Mouse (Mus musculus): ENCODE data around the gene Mrps10. TPM values are rescaled to one million over a fixed set of nuclear protein-coding genes. Genes with fewer than 3 reads are reported as not detected.
A peak's percentile ranks its signal among the peaks of the same experiment; 100 is the strongest.
"Not testable (repeated sequence)": the region's sequence is repeated elsewhere in the genome, so short reads cannot be mapped to it uniquely, and the experiment has no call there.

The Mrps10 gene
- total RNA-seq, 1 experiment from 2014 or later: 47.5 TPM

DNA sequence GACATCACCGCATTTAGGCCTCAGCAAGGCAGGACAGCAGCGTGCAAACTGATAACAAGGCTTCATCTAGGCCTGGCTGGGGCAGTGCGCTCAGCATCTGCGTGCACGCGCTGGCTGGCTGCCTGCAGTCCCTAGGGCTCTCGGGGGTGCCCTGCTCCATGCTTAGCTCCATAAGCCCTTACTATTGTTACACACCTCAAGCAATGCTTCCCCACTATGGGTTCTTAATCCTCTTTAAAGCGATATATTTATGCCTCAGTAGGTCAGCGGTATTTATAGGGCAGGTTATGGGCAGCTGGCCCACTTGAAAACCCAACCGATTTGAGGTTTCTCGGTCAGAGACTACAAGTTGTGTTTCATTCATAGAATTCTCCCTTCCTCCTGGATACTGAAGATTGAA, 13.2 kb downstream of the Mrps10 start:
- no peak for DNase-seq

DNA sequence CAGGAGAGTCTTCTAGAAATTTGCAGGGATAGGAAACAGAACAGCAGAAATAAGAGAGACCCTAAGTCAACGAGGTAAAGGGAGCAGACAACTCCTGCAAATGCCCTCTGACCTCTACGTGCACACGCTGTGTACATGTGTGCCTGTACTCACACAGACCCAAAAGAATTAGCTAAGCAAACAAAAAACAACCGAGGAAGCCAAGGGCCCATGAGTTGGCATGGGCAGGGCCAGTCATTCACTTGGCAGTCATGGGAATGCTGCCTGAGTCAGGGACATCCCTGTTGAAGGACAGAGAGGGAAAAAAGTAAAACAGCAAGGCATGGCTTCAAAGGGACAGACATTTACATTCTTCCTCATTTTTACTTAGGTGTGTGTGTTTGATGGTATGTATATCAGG, 14.6 kb downstream of the Mrps10 start:
- DNase-seq: no peak

DNA sequence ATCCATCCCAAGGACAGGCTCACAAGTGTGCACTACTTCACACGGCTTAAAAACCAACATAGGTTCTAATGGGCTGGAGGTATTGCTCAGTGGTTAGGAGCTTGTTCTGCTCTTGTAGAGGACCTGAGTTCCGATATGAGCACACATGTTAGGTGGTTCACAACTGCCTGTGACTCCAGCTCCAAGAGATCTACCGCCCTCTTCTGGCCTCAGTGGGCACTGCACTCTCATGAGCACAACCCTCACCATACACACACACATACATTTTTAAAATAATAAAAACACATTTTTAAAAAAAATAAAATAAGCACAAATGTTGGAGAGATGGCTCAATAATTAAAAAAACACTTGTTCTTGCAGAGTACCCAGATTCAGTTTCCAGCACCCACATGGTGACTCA, 15.4 kb downstream of the Mrps10 start:
- DNase-seq: no peak

DNA sequence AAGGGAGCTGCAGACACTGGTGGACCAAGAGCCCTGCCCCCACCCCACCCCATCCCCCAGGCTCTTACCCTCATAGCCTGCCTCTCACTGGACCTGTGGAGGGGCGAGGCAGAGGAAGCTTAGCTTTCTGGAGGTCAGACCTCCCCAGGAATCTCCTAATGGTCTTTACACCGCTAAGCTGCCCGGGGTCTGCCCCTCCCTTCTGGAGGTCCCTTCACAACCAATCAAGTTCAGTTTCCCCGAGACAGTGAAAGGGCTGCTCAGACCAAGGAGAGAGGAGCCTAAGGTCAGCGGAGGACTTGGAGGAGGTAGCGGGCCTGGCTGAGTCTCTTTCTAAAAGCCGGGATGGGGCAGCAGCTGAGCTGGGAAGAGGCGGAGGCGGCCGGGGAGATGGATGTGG, 16.5 kb downstream of the Mrps10 start, which contains the start of gene Guca1b:
Gene Guca1b, plus strand, starts transcription at position 249 of the 400 bp plus-strand sequence.
- DNase-seq: no peak

DNA sequence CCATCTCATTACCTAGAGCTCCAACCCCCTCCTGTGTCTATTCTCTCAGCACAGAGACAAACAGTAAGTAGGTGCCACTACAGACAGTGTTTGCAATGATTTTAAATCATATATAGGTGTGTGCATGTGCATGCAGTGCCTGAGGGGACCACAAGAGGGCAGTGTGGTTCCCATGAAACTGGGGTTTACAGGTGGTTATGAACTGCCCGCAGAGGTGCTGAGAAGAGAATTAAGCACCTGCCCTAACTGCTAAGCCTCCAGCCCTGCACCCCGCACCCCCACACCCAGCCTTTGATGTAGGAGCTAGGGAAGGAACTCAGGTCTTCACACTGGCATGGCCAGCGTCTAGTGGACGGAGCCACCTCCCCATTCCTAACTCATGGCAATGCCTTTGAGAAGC, 18.0 kb downstream of the Mrps10 start:
- peak; percentile 51 for DNase-seq

DNA sequence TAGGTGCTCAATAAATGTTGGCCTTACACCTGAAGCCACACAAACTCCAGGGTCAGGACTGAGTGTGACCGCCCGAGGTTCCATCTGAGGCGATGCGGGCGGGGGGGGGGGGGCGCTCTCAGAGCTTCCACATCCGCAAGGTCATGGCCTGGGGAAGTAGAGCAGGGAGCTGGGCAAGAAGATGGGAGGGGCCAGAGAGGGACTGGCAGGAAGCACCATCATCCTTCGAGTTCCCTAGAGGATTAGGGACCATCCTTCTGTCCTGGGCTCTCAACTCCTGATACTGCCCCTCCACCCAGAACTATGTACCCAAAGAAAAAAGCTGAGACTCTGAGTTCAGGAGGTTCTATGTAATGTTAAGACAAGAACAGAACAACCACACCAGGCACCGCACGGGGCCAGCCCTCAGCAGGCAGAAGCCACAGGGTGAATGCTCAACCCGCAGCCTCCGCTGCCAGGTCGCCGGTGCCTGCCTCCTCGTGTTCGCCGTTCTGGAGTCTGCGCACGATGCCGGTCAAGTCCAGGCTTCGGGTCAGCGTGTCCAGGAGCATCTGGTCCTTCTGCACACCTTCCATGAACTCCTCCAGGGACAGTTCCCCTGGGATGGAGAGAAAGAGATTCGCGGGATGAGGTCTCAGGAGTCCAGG, 25.7 kb downstream of the Mrps10 start:
- peak; percentile 39 for DNase-seq

DNA sequence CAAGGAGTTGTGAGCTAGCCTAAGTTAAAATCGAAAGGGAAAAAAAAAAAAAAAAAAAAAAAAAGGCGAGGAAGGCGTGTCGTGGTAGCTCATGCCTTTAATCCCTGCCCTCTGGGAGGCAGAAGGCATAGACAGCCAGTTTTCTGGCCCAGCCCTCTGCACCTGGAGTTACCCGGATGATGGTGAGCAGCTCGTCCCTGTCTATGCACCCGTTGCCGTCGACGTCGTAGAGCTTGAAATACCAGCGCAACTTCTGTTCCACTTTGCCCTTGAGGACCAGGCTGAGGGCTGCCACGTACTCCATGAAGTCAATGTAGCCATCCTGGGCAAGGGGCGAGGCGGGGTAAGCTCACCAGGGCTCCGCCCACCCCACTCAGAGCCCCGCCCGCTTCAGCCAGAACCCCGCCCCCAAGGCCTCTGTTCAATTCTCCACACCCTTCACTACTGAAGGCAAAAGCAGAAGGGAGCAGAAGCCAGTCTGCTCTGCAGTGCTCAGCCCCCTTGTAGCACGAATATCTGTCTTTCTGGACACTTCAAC, 26.8 kb downstream of the Mrps10 start:
- peak; percentile 68 for DNase-seq

DNA sequence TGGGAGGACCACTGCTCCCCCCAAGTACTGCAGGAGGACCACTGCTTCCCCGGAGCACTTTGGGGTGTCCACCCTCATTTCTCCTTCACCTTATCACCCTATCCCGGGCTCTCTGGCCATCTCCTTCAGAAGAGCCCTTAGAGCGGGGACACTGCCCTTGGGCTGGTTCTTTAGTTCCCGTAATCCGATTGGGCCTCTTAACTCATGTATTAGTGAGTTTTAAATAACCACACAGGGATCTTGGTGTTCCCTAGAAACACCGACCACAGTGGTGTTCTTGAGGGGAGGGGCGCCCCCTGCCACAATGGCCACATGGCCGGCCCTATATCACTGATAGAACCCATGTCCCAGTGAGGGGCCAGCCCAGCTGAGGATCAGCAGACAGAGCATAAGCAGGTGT, 30.4 kb downstream of the Mrps10 start:
- DNase-seq: no peak

DNA sequence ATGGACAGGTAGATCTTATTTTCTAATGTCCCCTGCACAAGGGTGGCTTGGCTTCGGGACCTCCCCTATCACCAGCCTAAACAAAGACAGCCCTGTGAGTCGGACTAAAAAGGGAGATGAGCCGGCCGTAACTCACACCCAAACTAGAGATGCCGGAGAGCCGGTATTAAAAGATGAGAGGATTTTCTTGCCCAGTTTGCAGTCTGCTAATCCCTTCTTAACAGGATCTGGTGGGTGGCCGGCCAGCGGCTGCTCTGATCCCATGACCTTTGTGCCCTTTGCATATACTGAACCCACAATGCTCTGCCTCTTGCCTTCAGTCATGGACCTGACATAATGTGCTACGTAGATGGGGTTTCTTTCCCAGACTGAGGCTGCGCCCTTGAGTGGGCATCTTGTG, 31.8 kb downstream of the Mrps10 start, which contains the start of gene Guca1a:
Gene Guca1a, minus strand, starts transcription at position 134 of the 400 bp plus-strand sequence.
- no peak for DNase-seq

DNA sequence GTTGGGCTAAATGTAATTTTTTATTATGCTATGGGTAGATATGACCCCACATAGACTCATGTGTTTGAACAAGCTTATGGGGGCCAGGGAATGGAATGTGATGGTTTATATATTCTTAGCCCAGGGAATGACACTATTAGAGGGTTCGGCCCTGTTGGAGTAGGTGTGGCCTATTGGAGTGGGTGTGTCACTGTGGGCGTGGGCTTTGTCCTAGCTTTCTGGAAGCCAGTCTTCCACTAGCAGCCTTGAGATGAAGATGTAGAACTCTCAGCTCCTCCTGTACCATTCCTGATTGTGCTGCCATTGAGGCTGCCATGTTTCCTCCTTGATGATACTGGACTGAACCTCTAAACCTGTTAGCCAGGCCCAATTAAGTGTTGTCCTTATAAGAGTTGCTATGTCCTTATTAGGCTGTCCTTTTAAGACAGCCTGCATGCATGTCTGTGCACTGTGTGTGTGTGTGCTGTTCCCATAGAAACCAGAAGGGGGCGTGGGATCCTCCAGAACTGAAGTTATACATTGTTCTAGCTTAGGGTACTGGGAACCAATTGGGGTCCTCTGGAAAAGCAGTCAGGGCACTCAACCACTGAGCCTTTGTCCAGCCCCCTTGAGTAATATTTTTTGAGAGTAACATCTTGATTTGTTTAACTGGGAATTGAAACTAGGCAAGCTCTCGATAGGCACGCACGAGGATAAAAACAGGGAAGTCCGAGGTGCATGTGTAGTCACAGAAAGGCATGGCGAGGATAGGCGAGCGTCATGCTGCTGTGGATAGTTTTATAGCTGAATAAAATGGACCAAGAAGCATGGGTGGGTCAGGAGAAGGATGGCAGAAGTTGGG, 39.2 kb downstream of the Mrps10 start:
- DNase-seq: no peak

DNA sequence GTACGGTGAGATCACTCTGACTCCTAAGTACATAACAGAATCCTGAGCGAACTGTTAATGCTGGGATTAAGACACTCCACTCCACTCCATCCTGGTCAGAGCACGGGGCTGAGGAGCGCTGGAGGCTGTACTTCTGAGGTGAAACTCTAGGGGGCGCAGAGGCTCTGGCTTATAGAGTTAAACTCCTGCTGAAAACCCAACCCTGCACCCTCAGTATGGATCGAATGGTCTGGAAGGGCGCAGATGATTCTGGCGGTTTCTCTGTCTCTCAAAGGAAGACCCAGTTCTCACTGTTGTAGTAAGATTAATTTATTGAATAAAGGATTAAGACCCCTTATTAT, 39.8 kb downstream of the Mrps10 start:
- DNase-seq: peak; percentile 58

DNA sequence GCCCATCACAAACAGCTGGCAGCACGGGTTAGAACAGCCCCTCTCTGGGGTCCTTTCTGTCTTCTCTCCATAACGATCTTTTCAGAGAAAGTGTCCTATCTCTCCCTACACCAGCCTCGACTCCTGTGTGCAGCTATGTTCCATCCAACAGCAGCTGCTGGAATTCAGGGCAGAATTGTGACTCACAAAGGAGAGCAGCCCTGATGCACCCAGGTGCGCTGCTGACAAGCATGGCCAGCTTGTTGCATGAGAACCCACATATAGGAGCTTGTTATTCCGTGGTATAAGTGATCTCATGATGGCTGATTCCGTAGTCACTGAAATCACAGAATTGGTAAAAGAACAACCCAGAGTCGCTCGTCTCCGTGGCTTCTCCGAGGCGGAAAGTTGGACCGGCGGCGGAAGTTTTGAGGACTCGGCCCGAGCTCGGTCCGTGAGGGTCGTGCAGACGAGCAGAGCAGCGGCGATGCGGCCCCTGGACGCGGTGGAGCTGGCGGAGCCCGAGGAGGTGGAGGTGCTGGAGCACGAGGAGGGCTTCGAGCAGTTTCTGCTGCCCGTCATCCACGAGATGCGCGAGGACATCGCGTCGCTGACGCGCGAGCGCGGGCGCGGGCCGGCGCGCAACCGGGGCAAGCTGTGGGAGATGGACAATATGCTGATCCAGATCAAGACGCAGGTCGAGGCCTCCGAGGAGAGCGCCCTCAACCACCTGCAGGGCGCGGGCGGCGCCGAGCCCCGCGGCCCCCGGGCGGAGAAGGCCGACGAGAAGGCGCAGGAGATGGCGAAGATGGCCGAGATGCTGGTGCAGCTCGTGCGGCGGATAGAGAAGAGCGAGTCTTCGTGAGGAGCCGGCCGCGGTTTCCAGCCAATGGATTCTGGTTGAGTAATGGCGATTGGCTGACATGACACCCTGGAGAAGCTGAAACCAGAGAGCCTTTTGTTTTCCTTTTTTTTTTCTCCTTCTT, 41.5 kb downstream of the Mrps10 start:
- DNase-seq: not testable (repeated sequence)

DNA sequence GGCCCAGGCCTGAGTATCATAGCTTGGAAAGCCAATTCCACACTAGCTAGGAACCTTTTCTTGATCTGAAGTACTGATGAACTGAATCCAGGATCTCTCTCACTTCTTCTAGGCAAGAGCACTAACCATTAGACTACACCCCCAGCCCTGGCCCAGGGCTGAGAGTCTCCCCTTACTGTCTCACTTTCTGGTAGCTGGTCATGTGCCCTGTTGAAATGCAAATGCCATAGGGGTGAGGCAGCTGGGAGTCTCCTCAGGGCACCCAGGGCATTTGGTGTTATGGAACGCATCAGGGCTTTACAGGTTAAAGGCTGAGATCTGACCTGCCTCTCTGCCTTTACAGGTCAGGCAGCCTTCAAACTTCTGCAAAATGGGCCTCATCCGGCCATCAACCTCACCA, 51.5 kb downstream of the Mrps10 start:
- no peak for DNase-seq

DNA sequence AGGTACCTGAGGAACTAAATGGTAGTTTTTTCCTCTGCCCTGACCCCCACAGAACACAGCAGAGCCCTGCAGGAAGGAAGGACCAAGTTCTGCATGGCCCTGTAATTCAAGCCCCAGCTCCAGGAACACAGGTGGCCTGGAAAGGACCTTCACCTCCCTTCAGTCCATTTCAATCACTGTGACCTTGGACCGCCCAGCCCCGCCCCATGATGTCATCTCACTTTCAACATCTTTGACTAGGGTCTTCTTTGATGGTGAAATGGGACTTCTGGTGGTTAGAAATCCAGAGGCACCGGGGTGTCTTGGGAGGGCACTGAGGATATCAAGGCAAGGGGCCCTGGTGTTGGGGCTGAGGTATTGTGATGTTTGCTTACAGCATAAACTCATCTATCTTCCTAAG, 52.9 kb downstream of the Mrps10 start:
- DNase-seq: no peak

DNA sequence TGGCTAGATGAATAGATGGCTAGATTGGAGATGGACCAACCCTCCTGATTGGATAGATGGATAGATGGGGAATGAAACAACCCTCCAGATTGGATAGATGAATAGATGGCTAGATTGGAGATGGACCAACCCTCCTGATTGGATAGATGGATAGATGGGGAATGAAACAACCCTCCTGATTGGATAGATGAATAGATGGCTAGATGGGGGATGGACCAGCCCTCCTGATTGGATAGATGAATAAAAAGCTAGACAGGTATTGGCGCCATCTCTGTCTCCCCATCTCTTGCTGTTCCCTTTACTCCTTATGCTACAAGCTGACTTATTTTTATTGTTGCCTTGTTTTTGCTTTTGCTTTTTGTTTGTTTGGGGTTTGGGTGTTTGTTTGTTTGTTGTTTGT, 53.9 kb downstream of the Mrps10 start:
- DNase-seq: not testable (repeated sequence)

DNA sequence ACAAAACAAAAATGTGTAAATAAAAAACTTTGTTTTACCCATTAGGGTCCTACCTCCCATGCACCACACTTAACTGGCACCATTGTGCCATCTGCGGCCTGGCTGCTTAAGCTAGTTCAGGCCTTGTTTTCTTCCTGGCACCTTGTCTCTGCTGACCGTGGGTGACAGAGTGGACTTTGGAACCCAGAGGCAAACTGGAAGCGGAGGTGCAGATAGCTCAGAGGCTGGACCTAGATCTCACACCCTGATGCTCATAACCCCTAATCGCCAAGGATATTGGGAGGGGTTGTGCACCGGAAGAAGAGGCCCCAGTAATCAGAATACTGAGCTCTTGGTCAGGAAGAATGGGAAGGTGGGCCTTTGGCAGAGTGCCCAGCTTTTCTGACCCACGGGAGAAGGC, 55.5 kb downstream of the Mrps10 start:
- no peak for DNase-seq

DNA sequence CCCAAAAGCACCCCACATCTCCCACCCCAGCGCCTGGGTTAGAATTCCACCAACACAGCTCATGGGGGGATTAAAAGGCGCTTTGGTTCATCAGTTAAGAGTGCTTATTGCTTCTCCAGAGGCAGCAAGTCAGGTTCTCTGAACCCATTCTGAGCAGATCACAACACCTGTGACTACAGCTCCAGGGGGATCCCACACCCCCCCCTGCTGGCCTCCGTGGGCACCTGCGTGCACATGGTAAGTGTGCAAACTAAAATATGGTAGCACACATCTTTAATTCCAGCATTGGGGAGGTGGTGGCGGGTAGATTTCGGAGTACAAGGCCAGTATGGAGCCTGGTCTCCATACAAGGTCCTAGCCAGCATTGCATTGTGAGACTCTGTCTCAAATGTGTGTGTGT, 58.6 kb downstream of the Mrps10 start:
- DNase-seq: no peak

DNA sequence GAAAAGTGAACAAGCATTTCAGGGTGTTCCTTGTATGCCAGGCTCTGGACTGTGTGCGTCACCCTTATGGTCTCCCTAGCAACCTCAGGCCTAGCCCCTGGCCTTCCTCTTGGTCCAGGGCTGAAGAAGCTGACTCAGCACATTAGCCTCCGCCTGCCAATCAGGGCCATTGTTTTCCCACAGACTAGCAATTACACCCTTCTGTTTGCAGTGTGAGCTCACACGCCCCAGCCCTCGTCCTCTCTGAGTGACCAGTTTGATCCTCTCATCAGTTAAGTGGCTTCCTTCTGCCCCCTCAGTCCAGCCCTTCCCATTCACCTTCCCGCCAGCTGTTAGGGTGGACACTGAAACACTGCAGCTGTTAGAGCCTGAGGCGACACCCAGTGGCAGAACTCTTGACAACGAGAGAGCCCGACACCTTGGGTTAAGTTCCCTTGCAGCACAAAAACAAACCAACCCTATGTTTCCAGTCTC, 60.2 kb downstream of the Mrps10 start:
- DNase-seq: peak; percentile 38

DNA sequence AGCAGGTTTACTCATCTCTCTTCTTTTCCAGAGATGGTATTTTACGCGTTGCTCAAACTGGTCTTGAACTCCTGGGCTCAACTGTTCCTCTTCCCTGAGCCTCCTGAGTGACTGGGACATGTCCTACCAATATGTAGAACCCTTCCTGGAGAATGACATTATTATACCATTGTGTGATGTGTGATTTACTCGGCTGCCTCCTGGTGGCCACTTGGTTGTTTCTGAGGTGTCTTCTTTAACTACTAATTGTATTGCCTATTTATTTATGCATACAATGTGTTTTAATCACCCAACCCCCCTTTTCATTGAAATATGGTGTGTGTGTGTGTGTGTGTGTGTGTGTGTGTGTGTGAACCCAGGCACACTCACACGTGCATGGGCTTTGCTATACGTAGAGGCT, 62.1 kb downstream of the Mrps10 start:
- no peak for DNase-seq

All from adrenal gland, postnatal 25 days (tissue).